ENCODE assay signal across 17 mouse cellular contexts in genomic region chr16:94330429-94330828, GRCm38 (mm10). TPM values are rescaled to one million over a fixed set of nuclear protein-coding genes. Genes with fewer than 3 reads are reported as not detected.
DNase-seq lines count a peak whose midpoint lies in the region; ATAC-seq and TF ChIP-seq lines count a peak whose summit lies in the region.
"Had no signal": no experiment of that assay in that cellular context is flagged by ENCODE, and none has a peak within 500 bp of the region (broad histone marks: within the 10 kb centered on the region; RNA-seq: fewer than 3 reads in every experiment).

No protein-coding gene starts in this region.

- H3K4me1 ChIP-seq in kidney, embryonic 14.5 days (ENCODE audit: control insufficient read depth, insufficient read depth, low read length), result peaks cover 15% of the 10 kb centered on the region; the same call in 1 of the 2 replicates
- H3K4me1 ChIP-seq in CH12.LX (ENCODE audit: control insufficient read depth in 1 of 2, insufficient read depth in 2 of 2), result peaks cover 7 to 37% of the 10 kb centered on the region in 2 experiments
- H3K4me1 ChIP-seq in MEL (ENCODE audit: control insufficient read depth in 1 of 2, insufficient read depth in 2 of 2, low read length in 2 of 2), result peaks cover 24 to 31% of the 10 kb centered on the region in 2 experiments
- H3K4me1 ChIP-seq in forebrain, embryonic 16.5 days (replicated peaks; ENCODE audit: control insufficient read depth, insufficient read depth, low read length), result peaks cover 25% of the 10 kb centered on the region

- no peak overlapping the region for H3K4me2 ChIP-seq in kidney, embryonic 14.5 days (replicated peaks; ENCODE audit: low read depth, low read length)
- no peak overlapping the region for H3K4me2 ChIP-seq in CH12.LX (ENCODE audit: insufficient read depth, low read depth, poor library complexity, severe bottlenecking)
- H3K4me2 ChIP-seq in forebrain, embryonic 16.5 days (ENCODE audit: low read length), result no peak overlapping the region
- H3K4me2 ChIP-seq: liver, embryonic 11.5 days had no signal

- peaks cover 10% of the 10 kb centered on the region; the same call in 1 of the 2 replicates for H3K27me3 ChIP-seq in kidney, embryonic 14.5 days (ENCODE audit: control insufficient read depth, insufficient read depth, low read length)
- no peaks in the 10 kb centered on the region for H3K27me3 ChIP-seq in CH12.LX (replicated peaks)
- H3K27me3 ChIP-seq in MEL (ENCODE audit: control insufficient read depth in 1 of 2, insufficient read depth in 2 of 2, low read length in 2 of 2), result no peaks in the 10 kb centered on the region
- H3K27me3 ChIP-seq in forebrain, embryonic 16.5 days (replicated peaks; ENCODE audit: control insufficient read depth, insufficient read depth, low read length), result peaks cover 18% of the 10 kb centered on the region

- ATAC-seq in kidney, embryonic 14.5 days (ENCODE audit: low FRiP score, low TSS enrichment), result peak; percentile 29; the same call in 1 of the 2 replicates
- peak; percentile 62; the same call in 1 of the 2 replicates for ATAC-seq in forebrain, embryonic 16.5 days
- ATAC-seq: inflammation-experienced regulatory T-cells, adult 6 months had no signal

- TF ChIP-seq EP300 in CH12.LX (IDR thresholded peaks at IDR 0.05; ENCODE audit: low read length) (no peak), MEL (IDR thresholded peaks at IDR 0.05; ENCODE audit: low read depth in 1 of 2, low read length in 2 of 2) (peak; percentile 85 to 88)

- no peak for TF ChIP-seq POLR2A in CH12.LX (IDR thresholded peaks at IDR 0.05; ENCODE audit: low read depth, low read length)
- TF ChIP-seq POLR2A in MEL (IDR thresholded peaks at IDR 0.05; ENCODE audit: control insufficient read depth in 1 of 2, insufficient read depth in 1 of 2, low read depth in 1 of 2, low read length in 2 of 2, poor library complexity in 1 of 2), result peak in 1 of 2 experiments; percentile 33; a peak in 1 of 4 replicates

- dilution Hi-C loops in CH12.LX (cut with MboI; ENCODE audit: extremely low pct_ligation_motif_present, extremely low pct_unique_long_range_greater_than_20kb, low sequenced_read_pairs), result no loop called here

- no peak overlapping the region for H3K9ac ChIP-seq in kidney, embryonic 14.5 days (ENCODE audit: low read depth, low read length)
- H3K9ac ChIP-seq in CH12.LX (ENCODE audit: insufficient read depth, low read depth) (peak overlapping the region; percentile 8; the same call in 1 of the 2 replicates), MEL (ENCODE audit: control insufficient read depth, low read depth, low read length, poor library complexity, severe bottlenecking) (peak overlapping the region; percentile 48)
- no peak overlapping the region for H3K9ac ChIP-seq in forebrain, embryonic 16.5 days (replicated peaks; ENCODE audit: low read depth, low read length)
- H3K9ac ChIP-seq: embryonic facial prominence, embryonic 13.5 days had no signal

- H3K79me2 ChIP-seq in CH12.LX (replicated peaks; ENCODE audit: control insufficient read depth, extremely low read depth, insufficient read depth, poor library complexity, severe bottlenecking) (no peaks in the 10 kb centered on the region), MEL (ENCODE audit: control insufficient read depth, insufficient read depth, low read length, poor library complexity) (no peaks in the 10 kb centered on the region)

- no peaks in the 10 kb centered on the region for H3K36me3 ChIP-seq in kidney, embryonic 14.5 days (ENCODE audit: control insufficient read depth, insufficient read depth, low read length)
- H3K36me3 ChIP-seq in CH12.LX (replicated peaks in 1 of 2; ENCODE audit: control insufficient read depth in 1 of 2, insufficient read depth in 1 of 2, low read length in 1 of 2), result peaks cover 0 to 2% of the 10 kb centered on the region in 2 experiments
- H3K36me3 ChIP-seq in MEL (ENCODE audit: control insufficient read depth in 1 of 2, insufficient read depth in 2 of 2, low read length in 2 of 2), result peaks cover 0 to 24% of the 10 kb centered on the region in 2 experiments; a peak in 2 of 4 replicates
- no peaks in the 10 kb centered on the region for H3K36me3 ChIP-seq in forebrain, embryonic 16.5 days (ENCODE audit: control insufficient read depth, insufficient read depth)
- H3K36me3 ChIP-seq: embryonic facial prominence, embryonic 13.5 days had no signal

- in situ Hi-C loops in CH12.LX (cut with MboI; ENCODE audit: low pct_ligation_motif_present, low pct_unique_long_range_greater_than_20kb, low sequenced_read_pairs), result no loop called here

- H3K9me3 ChIP-seq in kidney, embryonic 14.5 days (ENCODE audit: control insufficient read depth, low read length), result 0 out of 2 replicates have a peak, but pooled peaks cover 2% of the 10 kb centered on the region
- H3K9me3 ChIP-seq in CH12.LX (replicated peaks; ENCODE audit: low read length) (no peaks in the 10 kb centered on the region), MEL (replicated peaks; ENCODE audit: insufficient read depth, low read length) (no peaks in the 10 kb centered on the region)
- H3K9me3 ChIP-seq in forebrain, embryonic 16.5 days (ENCODE audit: control insufficient read depth, low read length), result no peaks in the 10 kb centered on the region
- H3K9me3 ChIP-seq: embryonic facial prominence, embryonic 13.5 days had no signal

- TF ChIP-seq RAD21 in CH12.LX (IDR thresholded peaks at IDR 0.05; ENCODE audit: low read depth, low read length) (no peak), MEL (IDR thresholded peaks at IDR 0.05; ENCODE audit: low read depth, low read length) (no peak)

- WGBS in kidney, embryonic 14.5 days, result 46% methylated on average over 5 of the region's 5 CpGs
- WGBS in forebrain, embryonic 16.5 days, result 36% methylated on average over 5 of the region's 5 CpGs

- TF ChIP-seq CTCF in CH12.LX (conservative IDR thresholded peaks at IDR 0.05 in 1 of 2, IDR thresholded peaks at IDR 0.05 in 1 of 2; ENCODE audit: low read depth in 2 of 2, low read length in 2 of 2) (no peak), MEL (IDR thresholded peaks at IDR 0.05 in 2 of 3, conservative IDR thresholded peaks at IDR 0.05 in 1 of 3; ENCODE audit: control insufficient read depth in 1 of 3, insufficient read depth in 1 of 3, low read depth in 2 of 3, low read length in 3 of 3, poor library complexity in 1 of 3, severe bottlenecking in 1 of 3) (0 out of 6 replicates have a peak, but pooled peaks of 1 of the 3 experiments have one; percentile 17)

- no peak for DNase-seq in kidney, postnatal 25 days
- DNase-seq in CH12.LX (ENCODE audit: extremely low read depth) (peak; percentile 60), MEL (ENCODE audit: low read depth, low spot score) (peak; percentile 85)
- DNase-seq in thymus, postnatal 0 days (ENCODE audit: low spot score), result no peak
- DNase-seq in spleen, postnatal 14 days (ENCODE audit: low spot score in 2 of 2), result no peak
- DNase-seq in urinary bladder, postnatal 25 days (ENCODE audit: low spot score), result no peak
- DNase-seq: adrenal gland, postnatal 36 days; gastrocnemius, postnatal 10 days; kidney, postnatal 14 days; right cerebral cortex, postnatal 14 days had no signal

- peak overlapping the region; percentile 17; the same call in 1 of the 2 replicates for H3K27ac ChIP-seq in kidney, embryonic 14.5 days (ENCODE audit: low read depth, low read length)
- H3K27ac ChIP-seq in CH12.LX (ENCODE audit: insufficient read depth, low read depth) (peak overlapping the region; percentile 3; the same call in 1 of the 2 replicates), MEL (ENCODE audit: control insufficient read depth, low read depth, low read length) (peak overlapping the region; percentile 87)
- H3K27ac ChIP-seq in forebrain, embryonic 16.5 days (ENCODE audit: low read length), result no peak overlapping the region
- H3K27ac ChIP-seq: embryonic facial prominence, embryonic 13.5 days had no signal

- H3K4me3 ChIP-seq in kidney, embryonic 14.5 days (ENCODE audit: low read length), result no peak overlapping the region
- H3K4me3 ChIP-seq in CH12.LX (replicated peaks in 1 of 3; ENCODE audit: low read depth in 2 of 3, low read length in 2 of 3, poor library complexity in 1 of 3), result no peak overlapping the region
- H3K4me3 ChIP-seq in MEL (ENCODE audit: control insufficient read depth in 1 of 2, insufficient read depth in 1 of 2, low read depth in 2 of 2, low read length in 2 of 2), result peak overlapping the region; percentile 30 to 41
- no peak overlapping the region for H3K4me3 ChIP-seq in forebrain, embryonic 16.5 days (replicated peaks; ENCODE audit: low read length)
- H3K4me3 ChIP-seq: embryonic facial prominence, embryonic 13.5 days; myocyte had no signal

RNA-seq across cellular contexts. Expression of gene Ripply3, which starts 2.2 kb away (rescaled TPM):
- 14.6 and 15.3 TPM in 2 replicates for polyA plus RNA-seq in kidney, embryonic 14.5 days (2014; fragmentation: Nextera tagmentation; extraction: Ambion mirVana)
- 6.1 and 6.5 TPM in 2 replicates for total RNA-seq in CH12.LX (2012; rRNA removed)
- total RNA-seq in CH12.LX (2014; rRNA removed), result 0.20 and 0.28 TPM in 2 replicates
- polyA plus RNA-seq in CH12.LX (2012; ENCODE audit: insufficient read length, low read depth), result 1.0 and 1.3 TPM in 2 replicates
- 0.10 and 0.35 TPM in 2 replicates for total RNA-seq in MEL (2012; rRNA removed)
- under 1 TPM in 1 of 2 experiments, not detected in 1; 0.18 TPM for polyA plus RNA-seq in MEL (2012; ENCODE audit: insufficient read depth in 1 of 2, insufficient read length in 2 of 2, low read depth in 1 of 2, low replicate concordance in 2 of 2, missing spikeins in 1 of 2)
- 0.99 and 1.1 TPM in 2 replicates for polyA plus RNA-seq in forebrain, embryonic 16.5 days (2015; fragmentation: Nextera tagmentation; extraction: Ambion mirVana)
- 2.2 and 2.5 TPM in 2 replicates for polyA plus RNA-seq in thymus, postnatal 0 days (2015; fragmentation: Nextera tagmentation; extraction: Ambion mirVana)
- total RNA-seq: megakaryocyte, adult 5-6 weeks had no signal

RNA-seq across cellular contexts. Expression of gene Hlcs, which starts 17.1 kb away (rescaled TPM):
- 9.0 and 12.5 TPM in 2 replicates for polyA plus RNA-seq in kidney, embryonic 14.5 days (2014; fragmentation: Nextera tagmentation; extraction: Ambion mirVana)
- total RNA-seq in CH12.LX (2012; rRNA removed) (7.8 and 9.4 TPM in 2 replicates), CH12.LX (2014; rRNA removed) (4.2 and 5.3 TPM in 2 replicates), MEL (2012; rRNA removed) (2.8 and 3.3 TPM in 2 replicates)
- polyA plus RNA-seq in CH12.LX (2012; ENCODE audit: insufficient read length, low read depth) (11.3 and 12.5 TPM in 2 replicates), MEL (2012; ENCODE audit: insufficient read depth in 1 of 2, insufficient read length in 2 of 2, low read depth in 1 of 2, low replicate concordance in 2 of 2, missing spikeins in 1 of 2) (1 to 10 TPM in 1 of 2 experiments, not detected in 1; 6.4 TPM)
- 6.6 and 8.0 TPM in 2 replicates for polyA plus RNA-seq in forebrain, embryonic 16.5 days (2015; fragmentation: Nextera tagmentation; extraction: Ambion mirVana)
- polyA plus RNA-seq in thymus, postnatal 0 days (2015; fragmentation: Nextera tagmentation; extraction: Ambion mirVana), result 3.8 and 5.6 TPM in 2 replicates

RNA-seq across cellular contexts. Expression of gene Ttc3, which starts 40.0 kb away (rescaled TPM):
- polyA plus RNA-seq in kidney, embryonic 14.5 days (2014; fragmentation: Nextera tagmentation; extraction: Ambion mirVana), result 212 and 269 TPM in 2 replicates
- total RNA-seq in CH12.LX (2012; rRNA removed) (65.2 and 74.5 TPM in 2 replicates), CH12.LX (2014; rRNA removed) (59.0 TPM in 2 replicates), MEL (2012; rRNA removed) (47.5 and 56.9 TPM in 2 replicates)
- polyA plus RNA-seq in CH12.LX (2012; ENCODE audit: insufficient read length, low read depth) (67.7 and 73.4 TPM in 2 replicates), MEL (2012; ENCODE audit: insufficient read depth in 1 of 2, insufficient read length in 2 of 2, low read depth in 1 of 2, low replicate concordance in 2 of 2, missing spikeins in 1 of 2) (100 to 1,000 TPM in 1 of 2 experiments, 10 to 100 TPM in 1; 46.4 to 352 TPM)
- polyA plus RNA-seq in forebrain, embryonic 16.5 days (2015; fragmentation: Nextera tagmentation; extraction: Ambion mirVana), result 831 and 875 TPM in 2 replicates
- polyA plus RNA-seq in thymus, postnatal 0 days (2015; fragmentation: Nextera tagmentation; extraction: Ambion mirVana), result 98.1 and 100 TPM in 2 replicates

RNA-seq across cellular contexts. Expression of gene Pigp, which starts 41.2 kb away (rescaled TPM):
- polyA plus RNA-seq in kidney, embryonic 14.5 days (2014; fragmentation: Nextera tagmentation; extraction: Ambion mirVana), result 85.6 and 162 TPM in 2 replicates
- 55.9 and 63.8 TPM in 2 replicates for total RNA-seq in CH12.LX (2012; rRNA removed)
- total RNA-seq in CH12.LX (2014; rRNA removed), result 163 and 167 TPM in 2 replicates
- 103 and 104 TPM in 2 replicates for polyA plus RNA-seq in CH12.LX (2012; ENCODE audit: insufficient read length, low read depth)
- total RNA-seq in MEL (2012; rRNA removed), result 27.1 and 33.9 TPM in 2 replicates
- 10 to 100 TPM in 1 of 2 experiments, not detected in 1; 47.3 TPM for polyA plus RNA-seq in MEL (2012; ENCODE audit: insufficient read depth in 1 of 2, insufficient read length in 2 of 2, low read depth in 1 of 2, low replicate concordance in 2 of 2, missing spikeins in 1 of 2)
- polyA plus RNA-seq in forebrain, embryonic 16.5 days (2015; fragmentation: Nextera tagmentation; extraction: Ambion mirVana), result 117 and 120 TPM in 2 replicates
- polyA plus RNA-seq in thymus, postnatal 0 days (2015; fragmentation: Nextera tagmentation; extraction: Ambion mirVana), result 123 and 126 TPM in 2 replicates

Comparison
In these comparisons a context has a peak if more than half of its experiments do, and no peak if none do; other contexts are left out.
1. H3K4me3 ChIP-seq: peak in MEL (2 of 2); none in kidney, embryonic 14.5 days (single experiment), CH12.LX (0 of 3) and forebrain, embryonic 16.5 days (single experiment).
2. H3K9ac ChIP-seq: peak in CH12.LX (single experiment) and MEL (single experiment); none in kidney, embryonic 14.5 days (single experiment) and forebrain, embryonic 16.5 days (single experiment).
3. DNase-seq: peak in CH12.LX (single experiment) and MEL (single experiment); none in kidney, postnatal 25 days (0 of 2), thymus, postnatal 0 days (single experiment), spleen, postnatal 14 days (0 of 2) and urinary bladder, postnatal 25 days (single experiment).